Mouse (Mus musculus) kidney, adult 2 months (tissue): ENCODE measurements around the gene Rapgef2.

Experiments
- CTCF ChIP-seq: fragments of 200-500 bp; conservative IDR thresholded peaks from 2 replicates; pipeline ENCODE4 v1.5.1; 2011; ENCODE audit warnings: low read depth, mild to moderate bottlenecking, control low read depth, low read length, moderate library complexity, mixed read lengths; ENCODE audit not compliant: insufficient read depth, insufficient read length
- POLR2A ChIP-seq: fragments of 200-500 bp; IDR thresholded peaks from one replicate; pipeline ENCODE4 v1.6.1; 2011; ENCODE audit warnings: low read depth, low read length, control low read depth

DNA sequence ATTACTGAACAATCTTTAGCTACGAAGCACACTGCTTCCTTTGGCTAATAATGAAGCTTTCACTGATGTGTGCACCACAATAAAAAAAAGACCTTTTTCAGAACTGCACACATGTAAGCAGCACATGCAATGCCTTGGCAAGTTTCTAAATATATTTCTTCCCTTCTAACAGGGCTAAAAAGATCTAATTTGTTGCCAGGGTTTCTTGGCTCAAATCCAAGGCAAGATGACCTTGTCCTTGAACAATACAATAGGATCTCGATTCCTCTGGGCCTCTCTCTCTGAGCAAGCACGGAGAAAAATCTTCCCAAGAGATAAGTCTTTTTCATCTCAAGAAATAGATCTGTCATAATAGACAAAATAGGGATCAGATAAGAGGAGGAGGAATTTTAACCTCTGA, 147.1 kb downstream of the Rapgef2 start:
- TF ChIP-seq POLR2A (no peak), CTCF (no peak)
